Mouse (Mus musculus) hindbrain, embryonic 14.5 days (tissue): ENCODE measurements at regions not wholly inside any gene's neighbourhood (a gene's known extent, or its start where the extent isn't known, plus 50 kb on each side); places are given as distances from the start of the nearest gene placed in this dataset.
A peak's percentile ranks its signal among the peaks of the same experiment; 100 is the strongest.

ENCODE experiments used
- ATAC-seq: fragments of 200-750 bp; cut with Nextera tagmentation; 2 replicates; pipeline ENCODE4 v1.8.0; 2017; ENCODE audit warnings: moderate number of reproducible peaks, mild to moderate bottlenecking, moderate TSS enrichment, moderate library complexity; ENCODE audit not compliant: low FRiP score
- DNase-seq: peaks from one replicate; pipeline ENCODE4 v3.0.0-alpha.2; 2015; ENCODE audit warnings: low spot score
- H3K27ac ChIP-seq: fragments of 300-500 bp; sonication (generic); 2 replicates; pipeline ENCODE4 v1.5.1; 2014; ENCODE audit warnings: mild to moderate bottlenecking, moderate library complexity
- H3K27me3 ChIP-seq: fragments of 300-500 bp; sonication (generic); 2 replicates; pipeline ENCODE4 v1.6.1; 2014; ENCODE audit warnings: mild to moderate bottlenecking, low read length, mixed read lengths; ENCODE audit not compliant: control insufficient read depth, insufficient read depth
- H3K36me3 ChIP-seq: fragments of 300-500 bp; sonication (generic); replicated peaks from 2 replicates; pipeline ENCODE4 v1.6.1; 2014; ENCODE audit not compliant: control insufficient read depth, insufficient read depth
- H3K4me1 ChIP-seq: fragments of 300-500 bp; sonication (generic); replicated peaks from 2 replicates; pipeline ENCODE4 v1.6.1; 2014; ENCODE audit warnings: antibody characterized with exemption, low read length, mixed read lengths; ENCODE audit not compliant: control insufficient read depth, insufficient read depth
- H3K4me2 ChIP-seq: fragments of 300-500 bp; sonication (generic); replicated peaks from 2 replicates; pipeline ENCODE4 v1.6.1; 2014; ENCODE audit warnings: mild to moderate bottlenecking, moderate library complexity
- H3K4me3 ChIP-seq: fragments of 300-500 bp; sonication (generic); replicated peaks from 2 replicates; pipeline ENCODE4 v1.5.1; 2014; ENCODE audit warnings: mild to moderate bottlenecking, low read length
- H3K9ac ChIP-seq: fragments of 300-500 bp; sonication (generic); 2 replicates; pipeline ENCODE4 v1.6.1; 2014
- H3K9me3 ChIP-seq: fragments of 300-500 bp; sonication (generic); 2 replicates; pipeline ENCODE4 v1.6.1; 2016; ENCODE audit warnings: low read length; ENCODE audit not compliant: control insufficient read depth
- WGBS: fragments of 180-500 bp; shearing (Covaris S2); extraction: QIAGEN DNeasy Blood & Tissue Kit; methylation state at CpG from one replicate; pipeline ENCODE4 v1.1.7; 2014; 5-methylcytosine and 5-hydroxymethylcytosine counted together

DNA sequence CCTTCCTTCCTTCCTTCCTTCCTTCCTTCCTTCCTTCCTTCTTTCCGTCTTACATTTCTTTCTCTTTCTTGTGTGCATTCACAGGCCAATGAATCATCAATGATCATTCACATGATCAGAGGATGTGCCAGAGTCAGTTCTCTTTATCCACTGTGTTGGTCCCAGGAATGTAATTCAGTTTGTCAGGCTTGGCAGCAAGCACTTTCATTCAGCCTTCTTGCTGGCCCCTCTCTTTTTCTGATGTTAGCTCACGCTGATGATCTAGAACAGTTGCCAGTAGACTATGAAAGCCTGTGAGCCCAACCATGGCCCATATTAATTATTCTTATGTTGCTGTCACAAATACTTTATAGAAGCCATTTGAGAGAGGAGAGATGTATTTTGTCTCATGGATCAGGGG, 127.4 kb downstream of the 4933412E24Rik start:
- H3K4me3 ChIP-seq, result no peak overlapping the region
- no peak for ATAC-seq
- DNase-seq, result no peak
- WGBS, result 91% methylated on average over 2 of the region's 2 CpGs
- no peak overlapping the region for H3K4me2 ChIP-seq
- H3K36me3 ChIP-seq, result no peaks in the 10 kb centered on the region
- no peak overlapping the region for H3K9ac ChIP-seq
- H3K9me3 ChIP-seq, result no peaks in the 10 kb centered on the region
- no peaks in the 10 kb centered on the region for H3K4me1 ChIP-seq
- no peak overlapping the region for H3K27ac ChIP-seq
- H3K27me3 ChIP-seq, result no peaks in the 10 kb centered on the region

DNA sequence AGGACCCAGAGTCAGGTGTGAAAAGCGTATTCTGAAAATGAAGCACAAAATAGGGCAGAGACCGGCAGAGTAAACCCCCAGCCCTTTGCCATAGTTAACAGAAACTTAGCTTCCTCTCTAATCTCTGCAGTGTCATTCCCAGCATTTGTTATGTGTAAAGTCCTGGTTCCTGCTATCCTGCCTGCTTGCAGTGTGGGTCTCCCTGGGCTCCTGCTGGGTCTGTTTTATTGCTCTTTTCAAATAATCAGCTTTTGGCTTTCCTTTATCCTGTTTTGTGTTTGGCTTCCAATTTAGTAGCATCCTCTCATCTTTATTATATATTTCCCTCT, 128.3 kb downstream of the 4933412E24Rik start:
- DNase-seq, result no peak
- no peak overlapping the region for H3K27ac ChIP-seq

DNA sequence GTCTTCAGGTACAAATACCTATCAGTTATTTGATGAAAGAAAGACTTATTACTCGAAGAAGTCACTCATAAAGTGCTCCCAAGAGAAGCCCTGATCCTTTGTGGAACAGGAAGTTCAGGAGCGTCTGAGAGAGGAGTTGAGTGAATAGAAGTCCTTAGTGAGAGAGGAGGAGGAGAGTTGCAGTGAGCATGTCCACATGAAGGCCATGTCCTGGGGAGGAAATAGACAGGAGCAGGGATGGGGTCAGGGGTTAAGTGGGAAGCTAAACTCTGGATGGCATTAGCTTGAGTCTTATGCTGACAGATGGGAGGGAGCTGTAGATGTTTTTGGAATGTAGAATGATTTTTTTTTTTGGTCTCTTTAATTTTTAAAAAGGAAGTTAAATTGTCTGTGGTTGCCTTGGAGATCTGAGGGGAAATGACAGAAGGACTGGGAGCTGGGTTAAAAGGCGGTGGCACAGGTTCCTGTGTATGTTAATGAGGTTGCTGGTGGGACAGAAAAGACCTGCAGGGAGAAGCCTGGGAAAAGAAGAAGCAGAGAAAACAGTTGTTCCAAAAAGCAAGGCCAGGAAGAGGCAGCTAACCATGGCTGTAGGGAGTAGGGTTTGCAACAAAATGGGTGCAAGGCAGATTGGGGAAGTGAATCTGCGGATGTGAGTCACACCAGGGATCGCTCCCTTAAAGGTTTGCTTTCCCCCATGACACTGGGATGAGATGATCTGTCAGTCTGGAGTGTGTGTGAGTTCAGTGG, 128.9 kb downstream of the 4933412E24Rik start:
- Histone ChIP-seq H3K27ac (no peak overlapping the region), H3K36me3 (no peaks in the 10 kb centered on the region), H3K27me3 (no peaks in the 10 kb centered on the region), H3K9me3 (no peaks in the 10 kb centered on the region), H3K4me3 (no peak overlapping the region), H3K4me2 (no peak overlapping the region), H3K9ac (no peak overlapping the region), H3K4me1 (no peaks in the 10 kb centered on the region)
- no peak for ATAC-seq
- 40% methylated on average over 5 of the region's 5 CpGs for WGBS
- DNase-seq, result no peak

More for the DNA sequence above, 128.3 kb downstream of the 4933412E24Rik start:
- ATAC-seq, result no peak
- Histone ChIP-seq H3K36me3 (no peaks in the 10 kb centered on the region), H3K9ac (no peak overlapping the region), H3K4me1 (no peaks in the 10 kb centered on the region), H3K9me3 (no peaks in the 10 kb centered on the region), H3K4me2 (no peak overlapping the region), H3K27me3 (no peaks in the 10 kb centered on the region), H3K4me3 (no peak overlapping the region)
- WGBS, result 27% methylated on average over 2 of the region's 2 CpGs

DNA sequence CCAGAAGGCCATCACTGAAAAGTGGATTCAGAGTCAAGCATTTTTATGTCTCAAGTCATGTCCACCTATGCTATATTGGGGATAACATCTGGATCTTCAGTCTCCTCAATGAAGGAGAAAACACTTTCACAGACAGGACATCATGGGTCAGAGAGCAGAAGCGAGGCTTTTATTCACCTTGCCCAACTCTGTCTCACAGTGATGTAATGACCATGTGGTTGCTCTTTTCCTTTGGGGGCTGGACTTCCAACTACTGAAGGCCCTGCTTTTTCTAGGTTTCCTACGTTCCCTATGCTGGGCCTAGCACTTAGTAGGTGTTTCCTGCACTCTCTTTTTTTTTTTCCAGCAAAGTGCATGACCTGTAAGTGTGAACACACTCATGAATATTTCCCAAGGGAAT, 130.4 kb downstream of the 4933412E24Rik start:
- WGBS, result 83% methylated on average over 2 of the region's 2 CpGs
- DNase-seq, result no peak
- no peak overlapping the region for H3K4me2 ChIP-seq
- no peak overlapping the region for H3K4me3 ChIP-seq
- no peaks in the 10 kb centered on the region for H3K36me3 ChIP-seq
- H3K27ac ChIP-seq, result no peak overlapping the region
- H3K4me1 ChIP-seq, result no peaks in the 10 kb centered on the region
- H3K9ac ChIP-seq, result no peak overlapping the region
- H3K27me3 ChIP-seq, result no peaks in the 10 kb centered on the region
- no peak for ATAC-seq
- no peaks in the 10 kb centered on the region for H3K9me3 ChIP-seq

DNA sequence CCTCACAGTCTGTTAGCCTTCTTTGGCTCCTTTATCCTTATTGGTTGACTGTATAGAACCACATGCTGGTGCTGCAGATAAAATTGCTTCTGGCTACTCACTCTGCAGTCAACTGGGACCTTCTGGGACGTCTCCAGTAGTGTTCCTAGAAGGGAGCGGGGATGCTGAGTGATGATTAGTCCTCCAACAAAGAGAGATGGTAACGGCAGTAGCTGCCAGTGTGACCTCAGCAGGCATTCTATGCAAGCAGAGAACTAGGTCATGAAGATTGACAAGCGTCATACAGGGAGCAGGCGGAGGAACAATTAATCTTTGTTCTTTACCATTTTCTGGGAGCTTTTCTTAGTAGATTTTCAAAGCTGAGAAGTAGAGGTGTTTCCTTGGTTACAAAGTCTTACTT, 134.0 kb downstream of the 4933412E24Rik start:
- ATAC-seq, result no peak

DNA sequence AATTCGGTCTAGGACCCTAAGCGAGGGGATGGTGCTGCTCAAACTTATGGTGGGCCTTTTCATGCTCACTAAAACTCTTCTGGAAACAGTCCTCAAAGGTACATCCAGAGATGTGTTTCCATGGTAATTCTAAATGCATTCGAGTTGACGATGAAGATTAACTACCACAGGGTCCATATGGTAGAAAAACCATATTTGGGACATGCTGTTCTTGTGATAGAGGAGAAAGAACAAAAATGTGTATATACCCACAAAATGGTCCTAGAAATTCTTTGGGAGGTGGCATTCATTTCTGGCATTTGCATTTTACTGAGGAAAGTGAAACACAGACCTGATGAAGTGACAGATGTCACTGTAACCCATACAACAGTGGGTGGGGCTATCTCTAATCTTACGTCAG, 136.0 kb downstream of the 4933412E24Rik start:
- no peaks in the 10 kb centered on the region for H3K27me3 ChIP-seq
- no peaks in the 10 kb centered on the region for H3K36me3 ChIP-seq
- no peak overlapping the region for H3K4me2 ChIP-seq
- no peak for DNase-seq
- no peak overlapping the region for H3K27ac ChIP-seq
- no peak overlapping the region for H3K4me3 ChIP-seq
- 95% methylated on average over 5 of the region's 5 CpGs for WGBS
- no peaks in the 10 kb centered on the region for H3K4me1 ChIP-seq
- H3K9ac ChIP-seq, result no peak overlapping the region
- no peaks in the 10 kb centered on the region for H3K9me3 ChIP-seq
- ATAC-seq, result no peak

More for the DNA sequence above, 134.0 kb downstream of the 4933412E24Rik start:
- H3K4me1 ChIP-seq, result no peaks in the 10 kb centered on the region
- no peak overlapping the region for H3K27ac ChIP-seq
- no peak overlapping the region for H3K9ac ChIP-seq
- H3K4me2 ChIP-seq, result no peak overlapping the region
- 72% methylated on average over 5 of the region's 5 CpGs for WGBS
- H3K27me3 ChIP-seq, result no peaks in the 10 kb centered on the region
- no peak overlapping the region for H3K4me3 ChIP-seq
- no peaks in the 10 kb centered on the region for H3K36me3 ChIP-seq
- DNase-seq, result no peak
- no peaks in the 10 kb centered on the region for H3K9me3 ChIP-seq

DNA sequence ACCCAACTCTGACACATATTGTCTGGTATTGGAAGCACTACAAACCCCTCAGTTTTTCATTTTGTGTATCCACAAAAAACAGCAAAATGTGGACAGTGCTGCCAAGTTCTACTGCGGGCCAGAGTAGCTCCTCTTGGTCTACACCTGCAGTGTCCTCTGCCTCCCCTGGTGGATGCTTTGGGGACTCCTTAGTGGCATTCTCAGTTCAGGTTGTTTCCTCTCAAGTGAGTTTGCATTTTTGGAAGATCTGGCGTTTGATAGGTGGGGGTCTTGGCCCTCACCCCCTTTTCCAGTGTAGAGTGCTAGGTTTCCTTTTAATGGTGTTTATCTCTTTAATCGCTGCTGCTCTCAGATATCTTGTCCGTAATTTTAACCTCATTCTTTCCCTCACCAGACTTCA, 137.1 kb downstream of the 4933412E24Rik start:
- Histone ChIP-seq H3K27ac (no peak overlapping the region), H3K4me3 (no peak overlapping the region), H3K36me3 (no peaks in the 10 kb centered on the region), H3K27me3 (no peaks in the 10 kb centered on the region), H3K9ac (no peak overlapping the region), H3K4me1 (no peaks in the 10 kb centered on the region), H3K4me2 (no peak overlapping the region), H3K9me3 (no peaks in the 10 kb centered on the region)
- WGBS, result 86% methylated on average over 4 of the region's 4 CpGs
- ATAC-seq (no peak), DNase-seq (no peak)

DNA sequence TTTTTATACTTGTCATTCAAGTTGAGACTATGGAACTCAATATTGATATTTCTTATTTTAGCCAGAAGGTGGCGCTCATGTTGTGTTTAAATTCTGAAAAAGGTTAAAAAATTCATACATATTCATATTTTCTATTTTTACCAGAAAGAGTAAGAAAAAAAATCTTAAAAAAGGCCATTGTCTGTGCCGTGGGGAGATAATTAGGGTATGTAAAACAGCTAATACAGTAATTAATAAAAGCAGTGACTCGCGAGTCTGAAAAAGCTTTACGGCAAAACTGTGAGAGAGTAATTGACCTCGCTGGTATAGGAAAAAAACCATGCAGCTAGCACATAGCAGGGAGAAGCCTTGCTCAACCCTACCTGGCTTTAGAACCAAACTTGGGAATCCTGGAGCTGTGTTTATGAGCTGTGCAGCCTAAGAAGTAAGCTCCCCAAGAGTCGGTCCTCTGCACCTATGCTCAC, 140.1 kb downstream of the 4933412E24Rik start:
- H3K9ac ChIP-seq, result no peak overlapping the region
- no peak for ATAC-seq
- H3K4me2 ChIP-seq, result no peak overlapping the region
- H3K36me3 ChIP-seq, result no peaks in the 10 kb centered on the region
- no peaks in the 10 kb centered on the region for H3K4me1 ChIP-seq
- DNase-seq, result peak; percentile 79
- H3K27ac ChIP-seq, result no peak overlapping the region
- H3K9me3 ChIP-seq, result no peaks in the 10 kb centered on the region
- WGBS, result 60% methylated on average over 7 of the region's 7 CpGs
- no peaks in the 10 kb centered on the region for H3K27me3 ChIP-seq
- no peak overlapping the region for H3K4me3 ChIP-seq

DNA sequence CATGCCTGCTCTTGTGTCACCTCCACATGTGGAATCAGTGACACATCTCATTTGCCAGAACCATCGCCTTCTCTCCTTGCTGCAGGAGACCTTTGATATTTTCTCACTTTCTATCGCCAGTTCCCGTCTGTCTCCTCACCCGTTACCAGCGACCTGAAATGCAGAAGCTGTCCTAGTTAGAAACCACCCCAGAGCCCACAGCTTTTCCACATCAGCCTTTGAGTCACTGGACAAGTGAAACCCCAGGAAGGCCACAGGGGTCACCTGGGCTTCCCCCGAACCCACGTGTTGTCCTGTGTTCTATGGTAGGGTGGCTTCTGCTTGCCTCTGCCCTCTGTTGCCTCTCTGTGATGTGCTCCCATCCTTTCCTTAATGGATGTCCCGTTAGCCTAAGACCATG, 149.7 kb downstream of the 4933412E24Rik start:
- H3K4me1 ChIP-seq, result no peaks in the 10 kb centered on the region
- no peak overlapping the region for H3K27ac ChIP-seq
- ATAC-seq, result no peak
- no peak for DNase-seq
- 92% methylated on average over 8 of the region's 8 CpGs for WGBS
- H3K9ac ChIP-seq, result no peak overlapping the region
- H3K4me2 ChIP-seq, result no peak overlapping the region
- no peaks in the 10 kb centered on the region for H3K27me3 ChIP-seq
- no peak overlapping the region for H3K4me3 ChIP-seq
- no peaks in the 10 kb centered on the region for H3K9me3 ChIP-seq
- no peaks in the 10 kb centered on the region for H3K36me3 ChIP-seq
